Mouse (Mus musculus): ENCODE measurements around the gene Polr2a. TPM values are rescaled to one million over a fixed set of nuclear protein-coding genes. Genes with fewer than 3 reads are reported as not detected.
"Not testable (repeated sequence)": the region's sequence is repeated elsewhere in the genome, so short reads cannot be mapped to it uniquely, and the experiment has no call there.

Polr2a gene
- total RNA-seq, 2 experiments from 2014 or later = 33.0 to 33.9 TPM

- peak; percentile 68 for DNase-seq (ENCODE audit: low spot score)
Observed at GRCm38 (mm10) chr11:69754701-69755100, 3.7 kb downstream of the Polr2a start.

GRCm38 (mm10) chr11:69754233-69754632, 4.2 kb downstream of the Polr2a start:
- no peak for DNase-seq (ENCODE audit: low spot score)

GRCm38 (mm10) chr11:69752686-69753085, 5.8 kb downstream of the Polr2a start:
- no peak for DNase-seq (ENCODE audit: low spot score)

- DNase-seq (ENCODE audit: low spot score) = no peak
Observed at GRCm38 (mm10) chr11:69751635-69752034, 6.8 kb downstream of the Polr2a start.

- not testable (repeated sequence) for DNase-seq (ENCODE audit: low spot score)
Observed at GRCm38 (mm10) chr11:69731408-69731807, 27.0 kb downstream of the Polr2a start.

- peak; percentile 62 for DNase-seq (ENCODE audit: low spot score)
Observed at GRCm38 (mm10) chr11:69729063-69729462, 29.4 kb downstream of the Polr2a start.

GRCm38 (mm10) chr11:69725951-69726350, 32.5 kb downstream of the Polr2a start:
- no peak for DNase-seq (ENCODE audit: low spot score)

GRCm38 (mm10) chr11:69723074-69723473, 35.4 kb downstream of the Polr2a start:
- no peak for DNase-seq (ENCODE audit: low spot score)

- DNase-seq (ENCODE audit: low spot score) = no peak
Observed at GRCm38 (mm10) chr11:69720852-69721251, 37.6 kb downstream of the Polr2a start.

GRCm38 (mm10) chr11:69719423-69719822, 39.0 kb downstream of the Polr2a start:
- no peak for DNase-seq (ENCODE audit: low spot score)

- no peak for DNase-seq (ENCODE audit: low spot score)
Observed at GRCm38 (mm10) chr11:69718661-69719060, 39.8 kb downstream of the Polr2a start.

- no peak for DNase-seq (ENCODE audit: low spot score)
Observed at GRCm38 (mm10) chr11:69716953-69717352, 41.5 kb downstream of the Polr2a start.

GRCm38 (mm10) chr11:69715929-69716328, 42.5 kb downstream of the Polr2a start:
- DNase-seq (ENCODE audit: low spot score) = no peak

GRCm38 (mm10) chr11:69715482-69715881, 43.0 kb downstream of the Polr2a start:
- DNase-seq (ENCODE audit: low spot score) = no peak

- DNase-seq (ENCODE audit: low spot score) = no peak
Observed at GRCm38 (mm10) chr11:69714636-69715329, 43.7 kb downstream of the Polr2a start.

- no peak for DNase-seq (ENCODE audit: low spot score)
Observed at GRCm38 (mm10) chr11:69712954-69713672, 45.3 kb downstream of the Polr2a start.

- DNase-seq (ENCODE audit: low spot score) = no peak
Observed at GRCm38 (mm10) chr11:69711082-69711481, 47.4 kb downstream of the Polr2a start.

GRCm38 (mm10) chr11:69710470-69710869, 48.0 kb downstream of the Polr2a start:
- no peak for DNase-seq (ENCODE audit: low spot score)

GRCm38 (mm10) chr11:69709554-69710446, 48.6 kb downstream of the Polr2a start:
- DNase-seq (ENCODE audit: low spot score) = no peak

GRCm38 (mm10) chr11:69708614-69709265, 49.7 kb downstream of the Polr2a start:
- DNase-seq (ENCODE audit: low spot score) = no peak

GRCm38 (mm10) chr11:69707873-69708381, 50.5 kb downstream of the Polr2a start:
- no peak for DNase-seq (ENCODE audit: low spot score)

Data from gastrocnemius, adult 18-20 months (tissue).